Mouse (Mus musculus) G1E (cell line): ENCODE measurements around the gene Tuba1a.

ENCODE experiments used
- CTCF ChIP-seq: IDR thresholded peaks from 2 replicates; pipeline ENCODE4 v1.5.1; 2012; ENCODE audit warnings: low read depth, low read length, inconsistent platforms, mixed read lengths
- GATA1 ChIP-seq: IDR thresholded peaks from 2 replicates; pipeline ENCODE4 v1.6.1; 2012; ENCODE audit warnings: borderline replicate concordance, low read length, inconsistent platforms, mixed read lengths
- GATA2 ChIP-seq: IDR thresholded peaks from 2 replicates; pipeline ENCODE4 v1.6.1; 2012; ENCODE audit warnings: low read depth, low read length, inconsistent platforms, borderline replicate concordance
- TAL1 ChIP-seq: conservative IDR thresholded peaks from 2 replicates; pipeline ENCODE4 v1.6.1; 2012; ENCODE audit warnings: low read depth, low read length, inconsistent platforms, mixed read lengths

- TF ChIP-seq CTCF (no peak), GATA1 (no peak), TAL1 (no peak), GATA2 (no peak)
Observed at GRCm38 (mm10) chr15:98990669-98991539, 37.4 kb upstream of the Tuba1a start.
